Mouse (Mus musculus) bone marrow macrophage, adult 2 months (primary cell): ENCODE data around the gene Spi1. TPM values are rescaled to one million over a fixed set of nuclear protein-coding genes. Genes with fewer than 3 reads are reported as not detected.
"Not testable (repeated sequence)": the region's sequence is repeated elsewhere in the genome, so short reads cannot be mapped to it uniquely, and the experiment has no call there.

Experiments used
- H3K27ac ChIP-seq: 2 replicates; pipeline ENCODE4 v1.5.1; 2012; ENCODE audit warnings: low read depth, low read length; ENCODE audit not compliant: insufficient read depth
- H3K4me1 ChIP-seq: 2 replicates; pipeline ENCODE4 v1.6.1; 2012; ENCODE audit warnings: low read length; ENCODE audit not compliant: control insufficient read depth, insufficient read depth
- H3K4me3 ChIP-seq: 2 replicates; pipeline ENCODE4 v1.5.1; 2012; ENCODE audit warnings: mild to moderate bottlenecking, low read length, moderate library complexity; ENCODE audit not compliant: insufficient read depth
- CTCF ChIP-seq: IDR thresholded peaks from 2 replicates; pipeline ENCODE4 v1.5.1; 2012; ENCODE audit warnings: low read depth, mild to moderate bottlenecking, low read length, moderate library complexity
- POLR2A ChIP-seq: IDR thresholded peaks from 2 replicates; pipeline ENCODE4 v1.6.1; 2012; ENCODE audit warnings: mild to moderate bottlenecking, low read depth, low read length, borderline replicate concordance
- polyA plus RNA-seq: library from polyadenylated mRNA; stranded (reverse); fragments of >200 nt; gene quantifications from 2 replicates; pipeline ENCODE4 v1.2.4, GENCODE M21; 2012; ENCODE audit not compliant: missing spikeins, insufficient read depth, insufficient read length

Gene Spi1
- polyA plus RNA-seq, 1 experiment, result 487 TPM

DNA sequence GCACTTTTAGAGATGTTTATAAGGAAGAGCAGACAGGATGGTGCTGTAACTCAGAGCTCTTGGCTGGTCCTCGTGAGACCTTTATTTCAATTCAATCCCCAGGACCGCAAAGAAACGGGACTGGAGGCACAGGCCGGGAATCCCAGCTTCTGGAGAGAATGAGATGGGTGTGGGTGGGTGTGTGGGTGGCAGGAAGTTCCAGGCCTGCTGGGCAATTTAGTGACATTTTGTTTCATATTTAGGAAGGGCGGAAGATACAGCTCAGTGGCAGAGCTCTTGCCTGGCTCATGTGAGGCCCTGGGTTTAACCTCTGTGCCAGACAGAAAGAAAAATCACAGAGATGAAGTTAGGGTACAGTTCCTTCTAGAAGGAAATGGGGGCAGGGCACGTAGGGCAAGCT is 8.0 kb downstream of the Spi1 start:
- TF ChIP-seq CTCF, result no peak
- peaks cover 71% of the 10 kb centered on the region for H3K4me1 ChIP-seq
- H3K4me3 ChIP-seq, result no peak overlapping the region
- no peak overlapping the region for H3K27ac ChIP-seq

DNA sequence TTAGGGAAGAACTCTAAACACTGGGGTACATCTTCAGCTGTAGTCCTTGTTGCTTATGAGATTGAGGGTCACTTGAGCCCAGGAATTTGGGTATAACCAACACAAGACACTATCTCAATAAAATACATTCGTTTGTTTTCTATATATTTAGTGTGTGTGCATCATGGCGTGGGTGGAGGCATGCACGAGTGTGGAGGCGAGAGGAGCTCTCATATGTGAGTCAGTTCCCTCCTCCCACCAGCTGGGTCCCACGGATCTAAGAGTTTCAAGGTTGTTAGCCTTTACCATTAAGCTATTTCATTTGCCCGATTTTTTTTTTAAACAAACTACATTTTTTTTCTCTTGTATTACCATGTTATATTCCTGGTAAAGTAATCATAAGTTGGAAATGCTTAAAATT is 8.6 kb downstream of the Spi1 start:
- TF ChIP-seq POLR2A, result no peak
- TF ChIP-seq CTCF, result no peak
- Histone ChIP-seq H3K27ac (no peak overlapping the region), H3K4me1 (peaks cover 67% of the 10 kb centered on the region), H3K4me3 (no peak overlapping the region)

DNA sequence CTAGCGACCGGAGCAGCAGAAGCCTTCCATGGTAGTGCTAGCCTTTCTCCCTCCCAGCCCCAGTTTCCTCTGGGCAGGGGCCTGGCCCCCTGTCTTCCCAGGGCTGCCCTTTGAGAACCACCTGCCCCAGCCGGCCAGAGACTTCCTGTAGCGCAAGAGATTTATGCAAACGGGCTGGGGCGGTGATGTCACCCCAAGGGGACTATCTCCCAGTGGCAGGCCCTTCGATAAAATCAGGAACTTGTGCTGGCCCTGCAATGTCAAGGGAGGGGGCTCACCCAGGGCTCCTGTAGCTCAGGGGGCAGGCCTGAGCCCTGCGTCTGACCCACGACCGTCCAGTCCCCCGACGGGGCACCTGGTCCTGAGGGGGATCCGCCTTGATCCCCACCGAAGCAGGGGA is 14.3 kb downstream of the Spi1 start:
- Histone ChIP-seq H3K4me1 (peaks cover 30% of the 10 kb centered on the region), H3K4me3 (peak overlapping the region; percentile 98), H3K27ac (peak overlapping the region; percentile 92)
- no peak for TF ChIP-seq POLR2A
- no peak for TF ChIP-seq CTCF

DNA sequence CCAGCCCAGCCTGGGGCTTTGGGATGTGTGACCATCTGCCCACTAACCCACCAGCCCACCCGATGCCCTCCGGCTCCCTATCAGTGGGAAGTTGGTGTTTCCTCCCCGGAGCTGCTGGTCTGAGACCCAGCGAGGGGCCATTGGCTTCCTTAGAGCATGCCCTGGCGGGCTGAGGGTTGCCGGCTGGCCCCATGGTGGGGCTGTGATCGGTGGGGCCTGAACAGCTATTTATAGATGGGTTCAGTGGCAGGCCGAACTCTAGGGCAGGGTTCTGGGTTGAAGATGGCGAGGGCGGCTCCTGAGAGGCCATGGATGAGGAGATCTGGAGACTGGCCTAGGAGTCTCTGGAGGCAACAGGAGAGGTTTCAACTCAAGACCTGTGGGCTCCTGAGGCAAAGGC is 14.8 kb downstream of the Spi1 start:
- Histone ChIP-seq H3K4me1 (peaks cover 26% of the 10 kb centered on the region), H3K4me3 (peak overlapping the region; percentile 98), H3K27ac (peak overlapping the region; percentile 92)
- TF ChIP-seq POLR2A (no peak; the same call in 1 of the 2 replicates), CTCF (no peak)

DNA sequence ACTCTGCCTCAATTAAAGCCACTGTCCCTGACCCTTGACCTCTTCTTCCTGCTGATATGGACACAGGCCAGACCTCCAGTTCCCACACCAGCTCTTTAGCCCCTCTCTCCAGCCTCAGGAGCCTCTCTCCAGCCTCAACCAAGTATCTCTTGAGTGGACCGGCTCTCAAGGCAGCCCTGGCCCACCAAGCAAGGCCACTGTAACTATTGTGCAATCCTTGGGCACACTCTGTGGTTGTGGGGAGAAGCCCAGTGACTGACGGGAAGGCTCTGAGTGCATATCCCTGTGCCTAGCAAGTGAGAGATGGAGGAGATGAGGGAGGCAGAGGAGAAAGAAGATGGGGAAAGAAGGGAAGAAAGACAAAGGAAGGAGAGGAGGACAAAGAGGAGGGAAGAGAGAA is 16.0 kb downstream of the Spi1 start:
- peaks cover 20% of the 10 kb centered on the region for H3K4me1 ChIP-seq
- peak overlapping the region; percentile 98 for H3K4me3 ChIP-seq
- peak overlapping the region; percentile 92 for H3K27ac ChIP-seq

DNA sequence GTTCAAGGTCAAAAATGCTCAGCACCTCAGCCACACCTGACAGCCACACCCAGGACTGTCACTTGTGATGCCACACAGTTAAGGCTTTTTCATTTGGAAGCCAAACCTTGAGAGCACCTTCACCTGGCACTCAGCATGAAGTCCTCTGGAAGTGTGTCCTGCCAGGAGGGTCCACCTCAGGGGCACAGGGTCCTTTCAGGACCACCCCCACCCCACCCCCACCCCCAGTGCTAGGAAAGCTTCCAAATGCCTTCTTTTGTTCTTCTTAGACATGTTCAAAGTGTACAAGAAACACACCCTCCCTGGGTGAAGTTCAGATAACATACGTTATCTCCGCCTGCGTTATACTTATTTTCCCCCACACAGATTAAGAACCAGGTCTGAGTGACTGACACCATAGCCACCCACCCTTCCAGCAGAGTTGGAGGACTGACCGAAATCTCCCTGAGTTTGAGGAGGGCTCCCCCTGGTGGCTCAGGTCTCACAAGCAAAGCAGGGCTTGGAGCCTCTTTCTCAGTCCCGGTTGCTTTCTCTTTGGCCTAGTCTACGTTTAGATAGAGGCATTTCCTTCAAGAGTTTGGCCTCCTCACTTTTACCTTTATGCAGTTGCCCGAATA is 19.0 kb downstream of the Spi1 start:
- peak; percentile 79 for TF ChIP-seq CTCF
- TF ChIP-seq POLR2A, result no peak
- Histone ChIP-seq H3K27ac (peak overlapping the region; percentile 27; the same call in 1 of the 2 replicates), H3K4me1 (peaks cover 18% of the 10 kb centered on the region), H3K4me3 (no peak overlapping the region)

More for the DNA sequence above, 16.0 kb downstream of the Spi1 start:
- TF ChIP-seq POLR2A, result no peak
- TF ChIP-seq CTCF, result no peak

DNA sequence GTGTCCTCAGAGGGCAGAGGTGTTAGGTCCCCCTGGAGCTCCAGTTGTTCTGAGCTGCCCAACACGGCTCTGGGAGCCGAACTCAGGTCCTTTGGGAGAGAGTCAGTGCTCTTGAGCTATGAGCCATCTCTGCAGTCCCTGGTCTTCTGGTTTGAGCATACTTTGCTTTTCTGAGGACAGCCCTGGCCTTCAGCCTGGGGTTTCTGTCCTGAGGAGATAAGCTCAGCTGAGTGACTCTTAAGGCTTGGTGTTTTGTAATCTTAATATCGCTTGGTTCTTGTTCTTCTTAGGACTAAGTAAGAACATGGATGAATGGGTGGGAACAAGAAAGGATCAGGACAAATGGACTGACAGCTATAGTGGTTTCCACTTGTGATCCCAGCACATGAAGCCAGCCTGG is 26.0 kb downstream of the Spi1 start:
- Histone ChIP-seq H3K27ac (no peak overlapping the region), H3K4me1 (peaks cover 40% of the 10 kb centered on the region), H3K4me3 (no peak overlapping the region)
- TF ChIP-seq POLR2A, result no peak
- no peak for TF ChIP-seq CTCF

DNA sequence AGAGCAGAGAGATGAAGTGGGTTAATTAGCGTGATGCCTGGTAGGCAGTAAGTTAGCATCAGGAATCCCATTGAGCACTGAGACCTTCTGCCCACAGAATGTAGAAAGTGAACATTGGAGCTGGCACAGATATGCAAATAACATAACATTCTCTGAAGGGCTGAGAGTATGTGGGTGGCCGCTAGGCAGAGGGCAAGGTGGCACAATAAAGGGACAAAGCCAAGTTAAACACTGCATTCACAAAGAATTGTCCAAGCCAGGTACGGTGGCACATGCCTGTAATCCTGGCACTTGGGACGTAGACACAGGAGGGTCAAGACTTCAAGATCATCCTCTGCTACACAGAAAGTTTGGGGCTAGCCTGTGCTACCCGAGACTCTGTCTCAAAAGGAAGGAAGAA is 27.1 kb downstream of the Spi1 start:
- Histone ChIP-seq H3K4me1 (peaks cover 47% of the 10 kb centered on the region), H3K4me3 (no peak overlapping the region), H3K27ac (no peak overlapping the region)
- no peak for TF ChIP-seq POLR2A
- TF ChIP-seq CTCF, result no peak

DNA sequence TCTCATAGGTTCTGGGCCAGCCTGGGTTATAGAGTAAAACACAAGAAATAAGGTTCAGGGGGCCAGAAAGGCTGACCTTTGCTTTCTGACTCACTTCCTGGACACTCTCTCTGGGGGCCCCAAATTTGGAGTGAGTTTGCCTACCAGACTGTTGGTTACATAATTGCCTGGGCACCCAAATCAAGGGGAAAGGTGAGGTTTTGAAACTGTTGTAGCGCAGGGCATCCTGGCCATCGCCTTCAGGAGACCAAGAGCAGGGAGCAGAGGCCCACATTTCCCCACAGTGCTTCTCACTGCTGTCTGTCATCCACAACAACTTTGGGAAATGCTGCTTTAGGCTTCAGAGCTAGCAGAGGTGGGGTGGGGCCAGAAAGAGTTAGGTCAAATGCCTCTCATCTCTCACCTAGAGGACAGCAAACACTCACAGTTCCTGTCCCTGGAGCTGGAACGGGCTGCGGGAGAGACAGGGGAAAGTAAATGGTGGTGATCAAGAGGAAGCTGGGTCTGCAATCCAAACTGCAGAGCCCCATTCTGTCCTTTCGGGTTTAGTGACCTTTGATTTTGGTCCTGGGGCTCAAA is 27.7 kb downstream of the Spi1 start:
- H3K4me1 ChIP-seq, result peaks cover 47% of the 10 kb centered on the region

DNA sequence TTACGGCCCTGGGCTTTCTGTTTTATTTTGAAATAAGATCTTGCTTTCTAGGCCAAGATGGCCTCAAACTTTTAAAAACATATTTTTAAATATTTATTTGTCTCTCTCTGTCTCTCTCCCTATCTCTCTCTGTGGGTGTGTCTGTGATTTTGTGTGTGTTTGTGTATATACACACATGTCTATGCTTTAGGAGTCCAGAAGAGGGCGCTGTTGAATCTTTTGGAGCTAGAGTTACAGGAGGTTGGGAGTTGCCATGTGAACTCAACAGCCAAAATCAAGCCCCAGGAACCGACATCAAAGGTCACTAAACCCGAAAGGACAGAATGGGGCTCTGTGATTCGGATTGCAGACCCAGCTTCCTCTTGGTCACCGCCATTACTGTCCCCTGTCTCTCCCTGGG is 28.2 kb downstream of the Spi1 start:
- Histone ChIP-seq H3K4me3 (no peak overlapping the region), H3K27ac (no peak overlapping the region), H3K4me1 (peaks cover 47% of the 10 kb centered on the region)
- TF ChIP-seq POLR2A, result no peak
- TF ChIP-seq CTCF, result no peak

More for the DNA sequence above, 27.7 kb downstream of the Spi1 start:
- Histone ChIP-seq H3K4me3 (no peak overlapping the region), H3K27ac (no peak overlapping the region; the same call in 1 of the 2 replicates)
- TF ChIP-seq POLR2A, result no peak
- no peak for TF ChIP-seq CTCF

DNA sequence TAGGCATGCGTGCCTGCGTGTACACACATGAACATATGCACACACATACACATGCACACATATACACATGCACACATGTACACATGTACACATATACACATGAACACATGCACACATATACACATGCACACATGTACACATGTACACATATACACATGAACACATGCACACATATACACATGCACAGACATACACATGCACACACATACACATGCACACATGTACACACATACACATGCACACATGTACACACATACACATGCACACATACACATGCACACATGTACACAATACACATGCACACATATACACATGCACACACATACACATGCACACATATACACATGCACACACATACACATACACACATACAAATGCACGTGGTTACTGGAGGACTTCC is 29.6 kb downstream of the Spi1 start:
- Histone ChIP-seq H3K4me1 (peaks cover 42% of the 10 kb centered on the region), H3K27ac (peak overlapping the region; percentile 87)
- not testable (repeated sequence) for H3K4me3 ChIP-seq

DNA sequence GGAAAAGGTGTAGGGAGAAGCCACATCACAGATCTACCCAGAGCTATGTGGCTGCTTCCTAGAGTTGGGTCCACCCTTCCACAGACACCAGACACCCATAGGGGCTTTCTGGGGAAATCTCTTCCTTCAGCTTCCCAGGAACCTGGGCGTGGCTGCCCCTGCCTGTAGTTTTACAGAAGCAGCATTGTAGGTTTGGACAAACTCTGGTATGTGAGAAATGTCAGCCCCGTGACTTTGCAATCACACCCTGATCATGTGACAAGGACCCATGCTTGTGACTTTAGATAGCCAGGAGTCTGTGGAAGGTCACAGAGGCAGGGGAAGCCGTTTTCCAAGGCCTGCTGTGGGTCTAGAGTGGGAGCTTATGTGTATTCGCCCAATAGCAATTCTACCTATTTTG is 30.3 kb downstream of the Spi1 start:
- Histone ChIP-seq H3K4me3 (no peak overlapping the region), H3K4me1 (peaks cover 41% of the 10 kb centered on the region), H3K27ac (peak overlapping the region; percentile 87)
- TF ChIP-seq CTCF (no peak), POLR2A (no peak)
